Mouse (Mus musculus): ENCODE results near the gene Cpt1a. TPM values are rescaled to one million over a fixed set of nuclear protein-coding genes. Genes with fewer than 3 reads are reported as not detected.

Cpt1a gene
- polyA plus RNA-seq, 1 experiment from 2014 or later, result 11.0 TPM

DNA sequence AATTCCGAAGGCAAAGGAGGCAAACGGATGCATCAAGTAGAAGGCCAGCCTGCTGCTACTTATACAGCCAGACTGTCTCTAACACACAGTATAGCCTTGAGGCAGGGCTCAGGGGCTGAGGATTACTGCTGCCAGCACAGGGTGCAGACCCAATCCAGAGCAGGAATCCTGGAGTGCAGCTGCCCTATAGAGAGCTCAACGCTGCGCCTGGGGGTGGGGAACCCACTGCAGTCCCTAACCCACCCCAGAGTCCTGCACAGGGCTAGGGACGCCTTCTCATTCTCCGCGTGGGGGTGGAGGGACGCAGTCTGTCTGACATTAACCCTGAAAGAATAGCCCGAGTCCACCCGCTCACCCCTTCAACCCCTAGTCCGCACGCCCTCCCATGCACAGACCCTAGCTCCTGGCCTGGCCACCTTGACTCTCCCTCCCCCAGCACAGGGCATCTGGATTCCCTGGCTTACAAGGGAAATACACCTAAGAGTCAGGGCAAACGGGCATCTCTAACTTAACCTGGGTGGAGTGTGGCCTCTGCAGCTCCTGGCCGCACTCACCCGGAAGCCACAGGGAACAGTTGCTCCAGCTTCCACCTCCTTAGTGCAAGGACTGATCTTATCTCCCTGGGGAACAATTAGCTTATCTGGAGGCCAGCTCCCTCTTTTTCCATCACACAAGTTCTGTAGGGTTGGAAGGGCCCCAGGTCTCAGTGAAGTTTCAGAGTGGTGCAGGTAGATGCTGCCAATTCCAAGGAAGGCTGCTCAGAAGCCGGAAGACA, 14.8 kb upstream of the Cpt1a start:
- Histone ChIP-seq H3K4me2 (no peak overlapping the region), H3K36me3 (ENCODE audit: poor library complexity, severe bottlenecking) (no peaks in the 10 kb centered on the region), H3K9ac (no peak overlapping the region), H3K4me3 (no peak overlapping the region), H3K4me1 (no peaks in the 10 kb centered on the region), H3K27me3 (peaks cover 3% of the 10 kb centered on the region; the same call in 1 of the 2 replicates), H3K27ac (no peak overlapping the region), H3K9me3 (replicated peaks) (no peaks in the 10 kb centered on the region)
- 45% methylated on average over 16 of the region's 16 CpGs for WGBS
- ATAC-seq, result no peak

DNA sequence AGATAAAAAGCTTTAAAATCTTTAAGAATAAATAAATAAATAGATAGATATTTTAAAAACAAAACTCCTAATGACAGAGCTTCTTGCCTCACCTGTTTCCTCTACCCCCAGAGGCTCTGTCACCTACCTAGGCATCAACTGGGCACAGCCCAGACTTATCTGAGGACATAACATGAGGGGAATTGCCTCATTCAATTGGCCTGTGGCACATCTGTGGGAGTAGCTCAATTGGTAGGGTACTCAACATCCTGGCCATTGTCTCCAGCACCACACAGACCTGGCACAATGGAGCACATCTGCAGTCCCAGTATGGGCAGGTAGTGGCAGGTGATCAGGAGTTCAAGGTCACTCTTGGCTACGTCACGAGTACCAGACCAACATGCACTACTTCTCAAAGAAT, 2.8 kb upstream of the Cpt1a start:
- 90% methylated on average over 2 of the region's 2 CpGs for WGBS
- H3K27ac ChIP-seq, result no peak overlapping the region

DNA sequence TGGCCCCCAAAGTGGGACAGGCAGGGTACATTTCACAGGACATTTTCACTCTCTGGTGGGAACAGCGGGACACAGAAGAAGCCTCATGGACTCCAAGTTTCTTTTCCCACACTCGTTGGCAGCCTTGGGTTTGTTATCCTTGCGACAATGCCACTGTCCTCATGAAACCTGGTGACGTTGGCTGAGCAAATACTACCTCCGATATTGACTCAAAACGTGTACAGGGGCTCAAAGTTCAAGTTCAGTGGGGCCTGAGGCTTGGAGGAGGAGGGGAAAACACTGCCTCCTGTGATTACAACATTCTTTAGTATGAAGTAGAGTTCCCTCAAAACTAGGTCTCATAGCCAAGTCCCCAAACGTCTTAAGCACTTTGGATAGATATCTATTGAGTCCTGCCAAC, 2.0 kb upstream of the Cpt1a start:
- H3K4me2 ChIP-seq, result no peak overlapping the region
- H3K9me3 ChIP-seq (replicated peaks), result no peaks in the 10 kb centered on the region
- no peak overlapping the region for H3K4me3 ChIP-seq
- peaks cover 48% of the 10 kb centered on the region for H3K27me3 ChIP-seq
- H3K4me1 ChIP-seq, result peaks cover 26% of the 10 kb centered on the region
- H3K27ac ChIP-seq, result no peak overlapping the region
- H3K9ac ChIP-seq, result no peak overlapping the region
- 82% methylated on average over 7 of the region's 7 CpGs for WGBS
- no peaks in the 10 kb centered on the region for H3K36me3 ChIP-seq (ENCODE audit: poor library complexity, severe bottlenecking)
- no peak for ATAC-seq

More for the DNA sequence above, 2.8 kb upstream of the Cpt1a start:
- Histone ChIP-seq H3K9me3 (replicated peaks) (no peaks in the 10 kb centered on the region), H3K36me3 (ENCODE audit: poor library complexity, severe bottlenecking) (no peaks in the 10 kb centered on the region), H3K27me3 (peaks cover 46% of the 10 kb centered on the region), H3K4me2 (no peak overlapping the region), H3K9ac (no peak overlapping the region), H3K4me3 (no peak overlapping the region), H3K4me1 (peaks cover 20% of the 10 kb centered on the region)
- no peak for ATAC-seq

DNA sequence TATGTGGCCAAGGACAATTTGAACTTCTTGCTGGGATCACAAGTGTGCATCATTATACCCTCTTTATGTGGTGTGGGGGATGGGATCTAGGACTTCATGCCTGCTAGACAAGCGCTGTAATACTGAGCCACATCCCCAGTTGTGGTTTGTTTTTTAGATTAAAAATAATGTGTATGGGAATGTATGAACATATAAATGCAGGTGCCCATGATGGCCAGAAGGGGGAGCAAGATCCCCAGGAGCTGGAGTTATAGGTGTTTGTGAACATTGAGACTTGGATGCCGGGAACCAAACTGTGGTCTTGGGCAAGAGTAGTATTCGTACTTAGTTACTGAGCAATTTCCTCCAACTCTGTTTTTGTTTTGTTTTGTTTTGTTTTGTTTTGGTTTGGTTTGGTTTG, 1.3 kb upstream of the Cpt1a start:
- 82% methylated on average over 3 of the region's 3 CpGs for WGBS

DNA sequence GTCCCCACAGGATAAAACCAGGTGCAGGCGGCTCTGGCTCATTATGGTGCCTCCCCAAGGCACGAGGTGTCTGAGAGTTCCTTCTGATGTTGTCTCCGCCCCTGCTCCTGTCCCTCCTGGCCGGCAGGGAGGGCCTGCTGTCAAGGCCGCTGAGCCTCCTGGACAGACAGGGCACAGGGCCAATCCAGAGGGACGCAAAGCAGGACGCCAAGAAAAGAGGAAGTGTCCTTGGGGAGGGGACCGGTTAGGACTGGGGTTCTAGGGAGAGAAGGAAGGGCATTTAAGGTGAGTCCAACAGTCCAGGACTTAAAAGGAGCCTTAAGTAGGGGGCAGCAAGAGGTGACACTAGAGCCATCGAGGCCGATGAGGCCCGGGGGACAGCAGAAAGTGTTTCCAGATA, 517 bp upstream of the Cpt1a start:
- no peaks in the 10 kb centered on the region for H3K36me3 ChIP-seq (ENCODE audit: poor library complexity, severe bottlenecking)
- no peak overlapping the region for H3K9ac ChIP-seq
- H3K4me1 ChIP-seq, result peaks cover 39% of the 10 kb centered on the region
- no peak overlapping the region for H3K27ac ChIP-seq
- peak overlapping the region; percentile 96 for H3K4me2 ChIP-seq
- no peaks in the 10 kb centered on the region for H3K9me3 ChIP-seq (replicated peaks)
- peaks cover 48% of the 10 kb centered on the region for H3K27me3 ChIP-seq
- 5% methylated on average over 11 of the region's 11 CpGs for WGBS
- ATAC-seq, result no peak
- H3K4me3 ChIP-seq, result no peak overlapping the region

More for the DNA sequence above, 1.3 kb upstream of the Cpt1a start:
- Histone ChIP-seq H3K27ac (no peak overlapping the region), H3K4me2 (no peak overlapping the region), H3K9me3 (replicated peaks) (no peaks in the 10 kb centered on the region), H3K4me3 (no peak overlapping the region), H3K36me3 (ENCODE audit: poor library complexity, severe bottlenecking) (no peaks in the 10 kb centered on the region), H3K9ac (no peak overlapping the region), H3K4me1 (peaks cover 31% of the 10 kb centered on the region), H3K27me3 (peaks cover 48% of the 10 kb centered on the region)
- no peak for ATAC-seq

DNA sequence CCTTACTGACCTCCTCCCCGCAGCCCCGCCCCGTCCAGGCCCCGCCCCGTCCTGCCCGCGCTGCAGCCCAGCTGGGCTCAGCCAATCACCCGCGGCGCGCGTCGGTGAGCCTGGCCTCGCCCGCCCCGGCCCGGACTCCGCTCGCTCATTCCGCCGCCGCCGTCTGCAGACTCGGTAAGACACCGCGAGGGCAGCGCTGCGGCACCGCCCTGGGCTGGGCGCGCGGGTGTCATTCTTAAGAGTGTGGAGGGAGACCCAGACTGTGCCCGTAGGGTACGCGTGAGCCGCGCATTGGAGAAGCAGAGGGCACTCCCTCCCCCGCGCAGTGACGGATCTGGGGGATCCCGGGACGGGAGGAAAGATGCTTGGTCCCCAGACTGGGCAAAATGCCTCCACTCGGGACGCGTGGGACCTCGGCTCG, 1.1 kb downstream of the Cpt1a start:
- Histone ChIP-seq H3K4me1 (peaks cover 40% of the 10 kb centered on the region), H3K9ac (peak overlapping the region; percentile 68), H3K36me3 (ENCODE audit: poor library complexity, severe bottlenecking) (no peaks in the 10 kb centered on the region), H3K27ac (no peak overlapping the region), H3K4me2 (peak overlapping the region; percentile 96), H3K27me3 (peaks cover 48% of the 10 kb centered on the region), H3K4me3 (peak overlapping the region; percentile 51), H3K9me3 (replicated peaks) (no peaks in the 10 kb centered on the region)
- 2% methylated on average over 40 of the region's 47 CpGs for WGBS
- ATAC-seq, result peak; percentile 76

DNA sequence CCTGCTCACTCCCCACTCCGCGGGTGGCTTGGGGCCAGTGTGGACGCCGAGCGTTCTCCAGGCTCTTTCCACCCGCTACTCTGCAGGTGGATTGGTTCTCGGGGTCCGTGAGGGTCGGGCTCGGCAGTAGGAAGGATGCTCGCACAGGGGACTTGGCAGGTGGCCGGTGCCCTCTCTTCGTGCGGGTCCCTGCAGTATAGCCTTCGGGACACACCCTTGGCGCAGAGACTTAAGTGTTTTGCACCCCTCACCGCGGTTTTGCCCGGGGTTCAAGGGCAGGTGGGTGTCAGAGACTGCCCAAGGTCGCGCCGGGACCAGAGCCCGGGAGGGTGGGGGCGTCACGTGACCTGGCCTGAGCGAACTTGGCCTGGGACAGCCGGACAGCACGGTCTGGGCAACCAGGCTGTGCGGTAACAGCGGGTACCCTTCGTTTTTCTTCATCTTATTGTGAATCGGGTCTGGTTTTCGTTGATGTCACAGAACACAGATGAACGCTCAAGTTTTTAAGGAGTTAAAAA, 1.7 kb downstream of the Cpt1a start:
- peak overlapping the region; percentile 96 for H3K4me2 ChIP-seq
- no peaks in the 10 kb centered on the region for H3K9me3 ChIP-seq (replicated peaks)
- H3K27me3 ChIP-seq, result peaks cover 48% of the 10 kb centered on the region
- H3K36me3 ChIP-seq (ENCODE audit: poor library complexity, severe bottlenecking), result no peaks in the 10 kb centered on the region
- peak; percentile 6; the same call in 1 of the 2 replicates for ATAC-seq
- H3K9ac ChIP-seq, result peak overlapping the region; percentile 68
- H3K4me3 ChIP-seq, result peak overlapping the region; percentile 51
- WGBS, result 1% methylated on average over 34 of the region's 34 CpGs
- no peak overlapping the region for H3K27ac ChIP-seq
- H3K4me1 ChIP-seq, result peaks cover 40% of the 10 kb centered on the region

DNA sequence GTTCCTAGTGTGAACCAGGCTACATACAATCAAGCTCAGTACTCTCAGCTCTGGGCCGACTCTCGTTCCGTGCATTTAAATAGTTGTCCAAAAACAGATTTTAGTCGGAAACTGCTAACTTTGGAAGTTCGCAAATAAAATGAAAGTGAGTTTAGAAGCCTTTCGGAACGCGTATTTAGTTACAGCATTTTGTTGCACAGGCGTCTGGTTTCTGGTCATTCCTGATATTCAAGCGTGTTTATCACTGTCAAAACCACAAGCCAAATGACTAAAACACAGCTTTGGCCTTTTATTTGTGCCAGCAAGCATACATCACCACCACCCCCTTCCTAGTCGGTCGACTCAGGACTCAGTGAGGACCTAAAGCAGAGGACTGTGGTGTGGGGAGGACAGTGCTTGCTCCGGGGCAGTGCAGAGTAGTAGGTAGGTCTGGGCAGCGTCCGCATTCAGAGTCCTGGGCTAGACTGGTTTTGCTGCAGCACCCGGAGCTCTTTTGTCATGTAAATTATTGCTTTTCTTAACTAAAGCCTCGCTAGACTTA, 2.2 kb downstream of the Cpt1a start:
- H3K27ac ChIP-seq, result peak overlapping the region; percentile 85; the same call in 1 of the 2 replicates
- WGBS, result 4% methylated on average over 17 of the region's 17 CpGs
- no peaks in the 10 kb centered on the region for H3K36me3 ChIP-seq (ENCODE audit: poor library complexity, severe bottlenecking)
- H3K4me1 ChIP-seq, result peaks cover 40% of the 10 kb centered on the region
- peak overlapping the region; percentile 68 for H3K9ac ChIP-seq
- peak overlapping the region; percentile 96 for H3K4me2 ChIP-seq
- H3K9me3 ChIP-seq (replicated peaks), result no peaks in the 10 kb centered on the region
- peak overlapping the region; percentile 51 for H3K4me3 ChIP-seq
- peaks cover 47% of the 10 kb centered on the region for H3K27me3 ChIP-seq
- no peak for ATAC-seq

DNA sequence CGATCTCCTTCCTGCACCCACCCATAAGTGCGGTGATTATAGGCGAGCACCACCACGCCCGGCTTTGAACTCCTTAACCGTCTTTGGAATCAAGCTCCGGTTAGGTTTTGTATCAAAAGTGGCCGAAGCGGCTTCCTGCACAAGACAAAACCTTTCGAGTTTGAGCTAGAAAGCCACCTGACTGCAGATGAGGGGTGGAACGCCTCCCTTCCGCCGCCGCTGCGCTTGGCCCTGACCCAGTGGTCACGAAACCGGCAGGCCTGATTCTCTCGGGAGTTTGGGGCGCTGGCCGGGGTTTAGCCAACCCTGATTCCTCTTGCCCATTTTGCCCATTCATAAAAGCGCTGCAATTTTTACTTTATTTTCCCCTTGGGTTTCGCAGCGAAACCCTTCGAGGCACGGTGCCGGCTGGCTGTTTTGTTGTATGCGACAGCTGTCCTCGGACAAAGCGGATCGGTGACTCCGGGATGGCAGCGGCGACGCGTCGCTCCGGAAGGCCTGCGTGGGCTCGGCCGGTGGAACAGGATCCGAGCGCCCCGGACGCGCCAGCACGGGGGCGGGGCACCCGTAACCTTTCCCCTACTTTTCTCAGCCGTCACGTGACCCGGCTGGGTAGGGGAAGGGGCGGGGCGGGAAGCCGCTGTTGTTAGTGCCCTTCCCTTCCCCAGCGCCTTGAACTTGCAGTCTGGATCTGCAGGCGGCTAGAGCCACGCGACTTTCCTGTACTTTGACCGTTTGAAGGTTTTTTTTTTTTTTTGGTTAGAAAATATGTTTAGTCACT, 3.0 kb downstream of the Cpt1a start:
- Histone ChIP-seq H3K9ac (peak overlapping the region; percentile 68), H3K27me3 (peaks cover 41% of the 10 kb centered on the region), H3K4me3 (peak overlapping the region; percentile 51), H3K36me3 (ENCODE audit: poor library complexity, severe bottlenecking) (no peaks in the 10 kb centered on the region), H3K27ac (peak overlapping the region; percentile 85), H3K9me3 (replicated peaks) (no peaks in the 10 kb centered on the region), H3K4me1 (peaks cover 40% of the 10 kb centered on the region), H3K4me2 (peak overlapping the region; percentile 96)
- under 1% methylated on average over 58 of the region's 59 CpGs for WGBS
- ATAC-seq, result peak; percentile 79

DNA sequence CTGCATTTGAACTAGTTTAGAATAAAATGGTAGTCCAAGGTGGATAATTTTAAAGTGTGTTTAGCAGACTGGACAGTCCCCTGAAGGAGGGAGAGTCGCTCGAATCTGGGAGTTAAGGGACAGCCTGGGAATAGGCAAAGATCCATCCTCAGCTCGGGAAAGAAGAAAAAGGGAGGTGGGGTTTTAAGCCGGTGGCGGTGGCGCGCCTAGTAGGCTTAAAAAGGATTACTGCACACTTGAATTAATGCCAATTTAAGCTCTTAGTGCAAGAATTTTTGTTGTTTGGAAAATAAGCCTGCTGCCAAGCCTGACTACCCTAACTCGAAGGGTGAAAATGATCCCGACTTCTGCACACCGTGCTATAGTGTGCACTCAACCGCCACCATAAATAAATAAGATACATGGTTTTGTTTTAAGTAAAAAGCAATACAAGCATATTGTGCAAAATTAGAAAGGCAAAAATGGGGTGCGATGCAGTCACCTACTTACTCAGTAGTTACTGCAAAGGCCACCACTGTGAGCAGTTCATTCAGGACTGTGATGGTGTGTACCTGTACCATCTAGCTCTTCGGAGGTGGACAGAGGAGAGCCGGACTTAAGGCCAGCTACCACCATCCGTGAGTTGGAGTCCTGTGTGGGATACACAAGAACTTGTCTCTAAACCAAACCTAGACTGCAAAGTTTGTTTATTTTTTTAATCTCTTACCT, 3.8 kb downstream of the Cpt1a start:
- no peaks in the 10 kb centered on the region for H3K9me3 ChIP-seq (replicated peaks)
- WGBS, result 17% methylated on average over 15 of the region's 15 CpGs
- H3K36me3 ChIP-seq (ENCODE audit: poor library complexity, severe bottlenecking), result no peaks in the 10 kb centered on the region
- peaks cover 40% of the 10 kb centered on the region for H3K4me1 ChIP-seq
- H3K4me3 ChIP-seq, result peak overlapping the region; percentile 51
- H3K4me2 ChIP-seq, result peak overlapping the region; percentile 96
- H3K27me3 ChIP-seq, result peaks cover 33% of the 10 kb centered on the region
- ATAC-seq, result peak; percentile 6; the same call in 1 of the 2 replicates
- peak overlapping the region; percentile 68 for H3K9ac ChIP-seq
- H3K27ac ChIP-seq, result peak overlapping the region; percentile 85

DNA sequence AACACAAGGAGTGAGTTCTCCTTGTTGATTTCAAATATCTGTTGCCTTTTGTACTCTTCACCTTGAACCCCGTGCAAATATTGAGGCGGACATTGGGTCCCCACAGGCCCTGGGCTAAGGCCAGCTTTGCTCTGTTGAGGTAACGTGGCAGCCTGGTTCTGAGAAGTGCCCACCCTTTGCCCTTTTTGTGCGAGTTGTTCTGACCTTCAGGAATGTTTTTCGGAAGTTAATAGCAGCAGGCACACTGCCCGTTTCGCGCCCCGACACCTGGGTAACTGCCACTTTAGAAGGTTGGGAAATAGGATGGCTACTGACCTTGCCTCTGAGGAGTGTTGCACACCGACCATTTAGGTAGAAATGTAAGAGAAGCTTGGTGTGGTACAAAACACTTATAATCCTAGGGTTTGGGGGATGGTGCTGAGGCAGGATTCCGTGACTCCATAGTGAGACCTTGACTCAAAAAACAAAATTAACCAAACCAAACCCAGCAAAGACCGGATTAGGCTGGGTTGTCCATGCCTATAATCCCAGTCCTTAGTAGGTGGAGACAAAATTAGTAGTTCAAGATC, 4.4 kb downstream of the Cpt1a start:
- Histone ChIP-seq H3K27ac (no peak overlapping the region; the same call in 1 of the 2 replicates), H3K9me3 (replicated peaks) (no peaks in the 10 kb centered on the region), H3K4me1 (peaks cover 40% of the 10 kb centered on the region), H3K9ac (no peak overlapping the region), H3K4me2 (peak overlapping the region; percentile 96; the same call in 1 of the 2 replicates), H3K4me3 (no peak overlapping the region), H3K36me3 (ENCODE audit: poor library complexity, severe bottlenecking) (no peaks in the 10 kb centered on the region), H3K27me3 (peaks cover 28% of the 10 kb centered on the region)
- 85% methylated on average over 12 of the region's 12 CpGs for WGBS
- ATAC-seq, result no peak
